Mouse (Mus musculus) cerebellum, postnatal 4 days (tissue): ENCODE measurements around the gene Adad2.
A peak's percentile ranks its signal among the peaks of the same experiment; 100 is the strongest.

Experiments used
- DNase-seq, 2 experiments: peaks; one replicate each; pipeline ENCODE4 v3.0.0; 2022; ENCODE audit warnings: low spot score in 2 of 2, mixed read lengths in 1 of 2

The Adad2 gene

DNA sequence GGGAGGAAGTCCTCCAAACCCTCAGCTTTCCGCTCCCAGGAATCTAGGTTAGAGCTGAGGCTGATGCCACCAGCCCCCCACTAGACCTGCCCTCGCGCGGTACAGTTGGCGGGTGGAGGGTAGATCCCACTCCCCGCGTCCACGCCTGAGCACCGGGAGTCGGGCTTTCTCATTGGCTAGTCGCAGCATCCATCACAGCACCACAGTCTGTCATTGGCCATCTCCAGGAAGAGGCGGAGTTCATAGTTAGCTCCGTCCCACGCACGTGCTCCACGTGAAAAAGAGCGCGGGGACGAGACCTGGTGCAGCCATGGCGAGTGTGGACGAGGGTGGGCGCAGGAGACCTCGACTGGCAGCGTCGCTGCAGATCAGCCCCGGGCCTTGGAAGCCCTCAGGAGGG is at the start of gene Adad2:
Gene Adad2 (plus strand): TSS at position 277 of the 400 bp plus-strand sequence.
- DNase-seq, result no peak

DNA sequence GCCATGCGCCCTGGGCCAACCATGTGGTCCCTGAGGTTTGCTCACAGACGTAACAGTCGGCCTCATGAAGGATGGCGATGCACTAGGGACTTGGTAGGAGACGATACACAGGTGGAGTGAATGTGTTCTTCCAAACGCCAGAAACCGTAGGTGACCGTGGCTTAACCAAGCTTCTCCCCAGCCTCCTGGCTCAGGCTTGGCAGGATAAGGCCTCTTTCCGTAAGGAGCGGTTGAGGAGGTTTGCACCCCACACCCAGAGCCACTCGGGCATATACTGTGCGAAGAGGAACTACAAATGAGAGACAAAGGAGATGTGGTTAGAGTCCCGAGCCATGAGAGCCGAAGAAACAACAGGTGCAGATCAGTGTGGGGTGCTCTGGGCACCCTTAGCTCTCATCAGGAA is 48.7 kb upstream of the Adad2 start:
- no peak for DNase-seq

GRCm38 (mm10) chr8:119566367-119566766 is 46.2 kb upstream of the Adad2 start:
- DNase-seq, result no peak

DNA sequence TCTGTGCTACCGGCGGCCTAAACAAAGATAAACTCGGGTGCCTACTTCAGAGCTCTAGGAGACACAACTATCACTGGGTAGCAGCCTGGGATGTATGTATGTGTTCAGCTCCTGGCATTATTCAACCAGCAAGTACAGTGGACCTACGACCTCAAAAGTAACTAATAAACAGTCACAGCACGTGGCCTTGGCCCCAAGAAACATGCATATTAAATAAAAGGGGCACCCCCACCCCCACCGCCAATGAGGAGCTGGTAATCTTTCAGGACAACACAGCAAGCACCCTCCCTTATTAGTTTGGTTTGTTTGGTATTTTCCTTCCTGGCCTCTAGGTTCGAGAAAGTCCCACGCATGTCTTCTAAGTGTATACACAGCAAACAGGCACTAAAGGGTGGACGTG is 44.3 kb upstream of the Adad2 start:
- no peak for DNase-seq

GRCm38 (mm10) chr8:119568951-119569350 is 43.6 kb upstream of the Adad2 start:
- DNase-seq, result no peak

DNA sequence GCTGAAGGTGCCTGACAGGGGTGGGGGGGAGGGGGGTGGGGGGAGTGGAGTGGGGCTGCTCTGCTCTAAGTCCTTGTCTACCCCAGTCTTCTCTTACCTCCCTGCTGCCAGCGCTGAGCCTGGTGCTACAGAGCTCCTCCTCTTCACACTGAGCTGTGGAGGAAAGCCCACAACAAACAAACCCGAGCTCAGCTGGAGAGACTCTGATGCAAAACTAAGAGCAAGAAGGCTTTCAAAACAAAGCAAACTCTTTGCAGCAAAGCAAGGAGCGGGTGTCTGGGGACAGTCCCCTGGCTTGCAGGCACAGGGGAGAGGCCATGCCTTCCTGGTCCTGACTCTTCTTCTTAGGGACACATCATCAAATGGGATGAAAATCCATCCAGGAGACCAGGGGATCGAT is 42.7 kb upstream of the Adad2 start:
- no peak for DNase-seq

DNA sequence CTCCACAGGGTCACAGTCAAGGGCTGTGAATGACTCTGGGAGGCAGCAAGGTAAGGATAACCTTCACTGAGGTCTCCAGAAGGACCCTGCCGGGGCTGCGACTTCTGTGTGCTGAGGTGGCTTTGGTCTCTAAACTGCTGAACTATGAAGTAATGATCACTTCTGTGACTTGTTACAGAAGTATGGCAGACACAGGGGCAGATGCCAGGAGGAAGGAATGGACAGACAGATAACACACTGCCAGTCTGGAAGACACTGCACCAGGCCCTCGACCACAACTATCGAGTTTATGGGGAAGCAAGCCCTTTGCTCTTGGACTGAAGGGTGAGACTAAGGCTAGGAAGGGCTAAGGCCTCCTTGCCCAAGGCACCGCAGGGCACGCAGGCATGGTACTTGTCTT is 41.4 kb upstream of the Adad2 start:
- no peak for DNase-seq

GRCm38 (mm10) chr8:119572411-119572810 is 40.1 kb upstream of the Adad2 start:
- DNase-seq, result no peak

DNA sequence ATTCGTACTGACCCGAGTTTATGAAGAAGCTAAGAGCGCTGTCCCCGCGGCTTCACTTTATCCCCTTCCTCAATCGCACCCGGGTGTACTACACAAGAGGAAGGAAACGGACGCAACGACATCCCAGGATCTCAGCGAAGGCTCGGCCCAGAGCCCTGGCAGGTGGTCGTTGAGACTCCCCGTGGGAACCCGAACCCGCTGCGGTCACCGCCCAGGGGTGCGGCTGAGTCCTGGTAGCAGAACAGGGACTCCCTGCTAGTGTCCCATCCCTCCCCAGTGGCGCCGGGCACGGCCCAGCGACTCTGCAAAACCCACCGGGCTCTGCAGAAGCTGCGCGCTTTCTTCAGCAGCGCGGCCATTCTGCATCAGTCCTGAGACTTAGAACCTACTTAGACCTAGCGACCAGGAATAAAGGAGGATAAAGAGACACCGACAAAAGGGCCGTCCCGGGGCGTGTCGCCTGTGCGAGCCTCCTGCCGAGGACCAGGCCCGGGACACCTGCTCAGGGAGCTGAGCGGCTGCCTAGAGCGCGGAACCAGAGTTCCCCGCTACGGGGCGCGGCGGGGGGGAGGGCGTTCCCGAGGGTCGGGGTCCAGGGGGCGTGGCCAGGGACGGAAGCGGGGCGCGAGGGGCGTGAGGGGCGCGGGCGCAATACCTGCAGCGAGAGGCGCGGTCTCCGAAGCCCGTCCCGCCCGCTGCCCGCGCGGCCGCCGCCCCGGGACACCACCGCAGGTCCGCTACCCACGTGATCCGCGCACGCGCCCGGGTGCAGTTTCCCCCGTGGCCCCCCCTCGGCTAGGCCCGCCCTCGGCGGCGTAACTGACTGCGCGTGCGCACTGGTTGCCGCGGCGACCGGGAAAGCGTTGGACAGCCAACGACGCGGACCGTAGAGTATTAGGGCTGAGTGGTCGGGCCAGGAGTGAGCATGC is 37.8 kb upstream of the Adad2 start, which contains the start of the genes Hsdl1 and Dnaaf1:
Gene Hsdl1 (minus strand): TSS at position 747 of the 929 bp plus-strand sequence.
Gene Dnaaf1 (plus strand): TSS at position 799 of the 929 bp plus-strand sequence.
- peak; percentile 96 to 97 for DNase-seq

GRCm38 (mm10) chr8:119575366-119575726 is 37.2 kb upstream of the Adad2 start:
- no peak for DNase-seq

GRCm38 (mm10) chr8:119579096-119579495 is 33.5 kb upstream of the Adad2 start:
- DNase-seq, result no peak

DNA sequence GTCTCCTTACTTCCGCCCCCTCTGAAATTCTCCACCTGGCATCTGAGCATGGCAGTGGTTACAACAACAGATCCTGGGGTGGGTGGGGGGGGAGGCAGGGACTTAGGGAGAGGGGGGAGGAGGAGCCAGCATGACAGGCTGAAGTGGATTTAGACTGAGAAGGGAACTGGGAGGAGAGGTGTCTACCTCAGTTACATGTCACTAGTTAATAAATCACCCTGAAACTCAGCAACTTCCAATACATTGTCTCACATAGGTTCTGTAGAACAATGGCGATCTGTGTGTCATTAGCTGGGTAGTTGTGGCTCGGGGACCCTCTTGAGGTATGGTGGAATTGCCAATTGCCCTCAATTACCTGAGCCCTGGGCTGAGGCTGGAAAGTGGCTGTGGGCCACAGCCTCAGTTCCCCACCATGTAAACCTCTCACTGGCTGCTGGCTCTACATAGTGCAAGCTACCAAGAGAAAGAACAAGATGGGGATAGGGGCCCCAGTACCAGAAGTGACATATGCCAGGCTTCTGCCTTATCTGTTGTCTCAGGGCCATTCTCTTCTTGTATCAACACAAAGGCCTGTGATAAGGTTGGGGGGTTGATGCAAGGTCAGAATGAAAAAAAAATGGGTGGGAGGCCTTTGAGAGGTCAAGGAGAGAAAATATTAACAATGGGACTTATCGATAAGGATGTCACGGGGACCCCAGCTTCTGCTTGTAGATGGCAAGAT is 31.9 kb upstream of the Adad2 start:
- no peak for DNase-seq

GRCm38 (mm10) chr8:119585901-119586300 is 26.6 kb upstream of the Adad2 start:
- DNase-seq, result no peak

DNA sequence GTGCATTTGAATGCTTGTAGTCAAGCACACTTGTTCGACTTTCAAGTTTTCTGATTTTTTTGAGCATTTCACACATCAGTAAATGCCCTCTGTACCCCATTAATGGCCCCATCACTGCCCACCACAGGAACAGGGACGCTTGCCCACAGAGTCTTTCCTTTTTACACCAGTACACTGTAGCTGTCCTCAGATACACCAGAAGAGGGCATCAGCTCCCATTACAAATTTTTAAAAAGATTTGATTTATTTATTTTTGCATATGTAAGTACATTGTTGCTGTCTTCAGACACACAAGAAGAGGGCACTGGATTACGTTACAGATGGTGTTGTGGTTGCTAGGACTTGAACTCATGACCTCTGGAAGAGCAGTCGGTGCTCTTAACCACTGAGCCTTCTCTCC is 24.2 kb upstream of the Adad2 start:
- no peak for DNase-seq

DNA sequence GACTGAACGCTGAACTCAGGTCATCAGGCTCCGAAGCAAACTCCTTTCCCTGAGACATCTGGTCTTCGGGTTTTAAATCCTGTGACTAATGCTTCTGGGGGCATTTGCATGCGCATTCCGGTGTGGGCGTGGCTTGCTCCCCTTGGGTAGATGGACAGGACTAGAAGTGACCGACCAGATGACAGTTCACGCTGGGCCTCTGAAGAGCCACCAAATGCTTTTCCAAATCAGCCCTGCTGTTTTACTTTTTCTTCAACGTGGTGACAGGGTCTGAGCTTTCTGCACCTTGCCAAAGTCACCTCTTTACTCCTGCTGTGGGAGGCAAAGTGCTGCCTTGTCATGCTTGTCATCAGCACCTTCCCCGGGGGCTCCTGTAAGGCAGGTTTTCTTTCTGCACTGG is 23.7 kb upstream of the Adad2 start:
- DNase-seq, result no peak

DNA sequence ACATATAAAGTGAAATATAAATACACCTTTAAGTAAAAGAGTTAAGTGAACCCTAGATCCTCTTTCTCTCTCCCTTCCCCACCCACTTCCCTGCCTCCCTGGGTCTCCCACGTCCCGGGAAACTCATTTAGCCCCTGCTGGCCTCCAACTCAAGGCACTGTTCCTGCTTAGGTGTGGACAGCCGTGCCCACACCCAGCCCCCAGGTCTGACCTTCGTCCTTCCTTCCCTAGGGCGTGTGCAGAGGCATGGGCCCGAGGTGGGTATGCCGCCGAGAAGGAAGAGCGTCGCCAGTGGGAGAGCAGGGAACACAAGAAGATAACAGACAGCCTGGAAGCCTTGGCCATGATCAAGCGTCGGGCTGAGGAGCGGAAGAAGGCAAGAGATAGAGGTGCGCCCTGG is 22.2 kb upstream of the Adad2 start:
- DNase-seq, result no peak

- no peak for DNase-seq
Measured at GRCm38 (mm10) chr8:119591456-119591855, 21.1 kb upstream of the Adad2 start.

- no peak for DNase-seq
Measured at GRCm38 (mm10) chr8:119603771-119604170, 8.8 kb upstream of the Adad2 start.

DNA sequence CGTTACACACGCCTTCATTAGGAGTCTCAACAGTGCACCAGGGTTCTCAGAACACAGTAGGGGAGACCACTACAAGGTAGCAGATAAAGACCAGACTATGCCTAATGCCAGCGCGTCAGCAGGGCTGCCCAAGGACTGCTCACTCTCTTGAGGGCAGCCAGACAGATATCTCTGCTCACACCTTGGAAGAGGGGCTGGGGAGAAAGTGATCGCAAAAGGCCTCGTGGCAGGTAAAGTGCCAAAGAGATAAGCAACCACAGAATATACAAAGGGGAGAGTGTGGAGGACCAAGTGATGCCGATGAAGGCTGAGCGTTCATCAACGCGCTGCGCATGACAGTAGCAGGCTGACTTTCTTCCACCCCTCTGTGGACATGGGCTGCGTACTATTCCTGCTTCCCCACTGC is 8.1 kb upstream of the Adad2 start:
- no peak for DNase-seq

- peak; percentile 91 to 94 for DNase-seq
Measured at GRCm38 (mm10) chr8:119604996-119605395, 7.6 kb upstream of the Adad2 start, which contains the start of gene Taf1c. TSS of gene Taf1c (minus strand) at chr8:119605222.

DNA sequence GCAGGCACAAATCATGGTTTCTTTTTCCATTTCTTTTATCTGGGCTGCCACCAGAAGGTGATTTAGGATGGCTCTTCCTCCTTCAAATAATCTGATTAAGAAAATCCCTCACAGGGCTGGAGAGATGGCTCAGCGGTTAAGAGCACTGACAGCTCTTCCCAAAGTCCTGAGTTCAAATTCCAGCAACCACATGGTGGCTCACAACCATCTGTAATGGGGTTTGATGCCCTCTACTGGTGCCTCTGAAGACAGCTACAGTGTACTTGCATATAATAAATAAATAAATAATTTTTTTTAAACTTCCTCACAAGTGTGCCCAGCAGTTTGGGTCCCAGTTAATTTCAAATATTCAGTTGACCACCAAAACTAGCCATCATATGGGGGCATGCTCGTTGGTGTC is 6.3 kb upstream of the Adad2 start:
- no peak for DNase-seq

- no peak for DNase-seq
Measured at GRCm38 (mm10) chr8:119615096-119615495, 2.5 kb downstream of the Adad2 start.

- DNase-seq, result no peak
Measured at GRCm38 (mm10) chr8:119616358-119616757, 3.8 kb downstream of the Adad2 start.
